Mouse (Mus musculus): ENCODE results near the gene Rgs9.

DNA sequence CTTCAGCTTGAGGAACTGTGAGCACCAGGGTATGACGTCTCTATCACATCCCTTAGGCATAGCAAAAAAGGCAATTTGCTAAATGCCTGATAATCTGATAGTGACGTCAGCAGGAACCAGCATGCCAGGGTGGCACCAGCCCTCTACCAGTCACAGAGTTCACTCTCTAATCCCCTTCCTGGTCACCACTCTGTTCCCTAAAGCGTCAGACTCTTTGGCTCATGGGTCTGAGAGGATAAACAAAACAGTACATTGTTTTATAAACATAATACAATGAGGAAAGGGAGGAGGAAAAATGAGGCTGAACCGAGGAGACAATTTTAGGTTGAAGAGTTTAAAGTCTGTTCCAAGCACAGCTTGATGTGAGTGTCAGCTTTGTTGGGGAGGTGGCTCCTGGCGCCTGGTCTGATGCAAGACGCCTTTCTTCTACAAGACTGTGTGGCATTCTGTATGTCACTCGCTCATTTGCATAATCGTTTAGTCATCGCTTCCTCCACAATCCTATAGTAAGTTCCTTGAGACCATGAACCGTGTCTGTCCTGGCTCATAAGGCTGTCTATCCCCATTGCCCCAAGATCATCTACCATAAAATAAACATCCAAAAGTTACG is 33.7 kb downstream of the Rgs9 start:
- no peak for TF ChIP-seq CTCF (IDR thresholded peaks at IDR 0.05; ENCODE audit: extremely low read depth, insufficient read length, insufficient replicate concordance, low read depth, low read length)
- no peak for TF ChIP-seq POLR2A (IDR thresholded peaks at IDR 0.05; ENCODE audit: low read depth, low read length)

Data from small intestine, adult 2 months (tissue).